Mouse (Mus musculus) megakaryocyte-erythroid progenitor cell, adult 5 weeks (primary cell): Measurements from ENCODE around the gene Hist3h2ba. TPM values are rescaled to one million over a fixed set of nuclear protein-coding genes. Genes with fewer than 3 reads are reported as not detected.

ENCODE experiments used
- polyA plus RNA-seq: library from polyadenylated mRNA; stranded (reverse); fragments of >175 nt; gene quantifications from 2 replicates; pipeline ENCODE4 v1.2.3, GENCODE M21; 2012

Hist3h2ba gene
- 4.6 and 7.4 TPM in 2 replicates for polyA plus RNA-seq

GRCm38 (mm10) chr11:58948542-58949479 is at the start of gene Hist3h2ba:
Gene Hist3h2ba (plus strand): TSS chr11:58948920.

GRCm38 (mm10) chr11:58903511-58904409 is 45.0 kb upstream of the Hist3h2ba start, which contains the start of gene Zfp39:
Gene Zfp39 (minus strand): TSS chr11:58904225.

GRCm38 (mm10) chr11:58917745-58918366 is 30.9 kb upstream of the Hist3h2ba start, which contains the start of gene Btnl10:
Gene Btnl10 (plus strand): TSS chr11:58917908.

GRCm38 (mm10) chr11:58938322-58939087 is 10.2 kb upstream of the Hist3h2ba start, which contains the start of gene Rnf187:
Gene Rnf187 (minus strand): TSS chr11:58938916.

GRCm38 (mm10) chr11:58954420-58955142 is 5.9 kb downstream of the Hist3h2ba start, which contains the start of the genes Hist3h2a and Trim17:
Gene Hist3h2a (plus strand): TSS chr11:58954685.
Gene Trim17 (plus strand): TSS chr11:58954685.

GRCm38 (mm10) chr11:58978027-58978705 is 29.4 kb downstream of the Hist3h2ba start, which contains the start of gene Trim11:
Gene Trim11 (plus strand): TSS chr11:58978093.

Other genes starting within 250 kb of the Hist3h2ba start
- not detected in 2 replicates for gene Olfr319, start 249.8 kb upstream of the Hist3h2ba start, polyA plus RNA-seq
- 0.05 and 0.06 TPM in 2 replicates for gene Olfr318, start 224.9 kb upstream of the Hist3h2ba start, polyA plus RNA-seq
- not detected in 2 replicates for gene Olfr317, start 209.7 kb upstream of the Hist3h2ba start, polyA plus RNA-seq
- gene Olfr316, start 196.2 kb upstream of the Hist3h2ba start, polyA plus RNA-seq, result not detected in 2 replicates
- not detected in 2 replicates for gene Olfr315, start 175.7 kb upstream of the Hist3h2ba start, polyA plus RNA-seq
- gene Olfr314, start 166.0 kb upstream of the Hist3h2ba start, polyA plus RNA-seq, result not detected in 2 replicates
- gene Fam183b, start 147.0 kb upstream of the Hist3h2ba start, polyA plus RNA-seq, result not detected in 2 replicates
- not detected in 2 replicates for gene Olfr313, start 133.9 kb upstream of the Hist3h2ba start, polyA plus RNA-seq
- gene Olfr312, start 119.7 kb upstream of the Hist3h2ba start, polyA plus RNA-seq, result 0.12 TPM in 1 of 2 replicates, not detected in the other
- not detected in 2 replicates for gene Olfr311, start 109.7 kb upstream of the Hist3h2ba start, polyA plus RNA-seq
- 0.03 TPM in 1 of 2 replicates, not detected in the other for gene Gm12258, start 101.8 kb upstream of the Hist3h2ba start, polyA plus RNA-seq
- gene 2810021J22Rik, start 81.7 kb upstream of the Hist3h2ba start, polyA plus RNA-seq, result 0.07 and 0.31 TPM in 2 replicates
- 1.3 and 1.4 TPM in 2 replicates for gene Zfp39, start 44.7 kb upstream of the Hist3h2ba start, polyA plus RNA-seq
- 3.1 and 3.4 TPM in 2 replicates for gene Btnl10, start 31.0 kb upstream of the Hist3h2ba start, polyA plus RNA-seq
- 297 and 316 TPM in 2 replicates for gene Rnf187, start 10.0 kb upstream of the Hist3h2ba start, polyA plus RNA-seq
- gene Hist3h2a, start 5.8 kb downstream of the Hist3h2ba start, polyA plus RNA-seq, result 33.2 and 37.5 TPM in 2 replicates
- 0.24 and 0.28 TPM in 2 replicates for gene Trim17, start 5.8 kb downstream of the Hist3h2ba start, polyA plus RNA-seq
- 55.3 and 59.9 TPM in 2 replicates for gene Trim11, start 29.2 kb downstream of the Hist3h2ba start, polyA plus RNA-seq
- gene Obscn, start 187.5 kb downstream of the Hist3h2ba start, polyA plus RNA-seq, result 0.23 and 0.43 TPM in 2 replicates
- gene Iba57, start 214.8 kb downstream of the Hist3h2ba start, polyA plus RNA-seq, result 11.0 and 12.0 TPM in 2 replicates
- 0.06 TPM in 1 of 2 replicates, not detected in the other for gene Gjc2, start 234.3 kb downstream of the Hist3h2ba start, polyA plus RNA-seq
- 99.1 and 101 TPM in 2 replicates for gene Guk1, start 243.3 kb downstream of the Hist3h2ba start, polyA plus RNA-seq